Mouse (Mus musculus) midbrain, embryonic 14.5 days (tissue): ENCODE data around the gene Sigirr. TPM values are rescaled to one million over a fixed set of nuclear protein-coding genes. Genes with fewer than 3 reads are reported as not detected.

Experiments used
- ATAC-seq: fragments of 200-750 bp; cut with Nextera tagmentation; 2 replicates; pipeline ENCODE4 v1.8.0; 2017; ENCODE audit warnings: moderate number of reproducible peaks, moderate library complexity; ENCODE audit not compliant: low FRiP score, low TSS enrichment
- DNase-seq: peaks from one replicate; pipeline ENCODE4 v3.0.0-alpha.2; 2015
- H3K27ac ChIP-seq: fragments of 300-500 bp; sonication (generic); replicated peaks from 2 replicates; pipeline ENCODE4 v1.5.1; 2014; ENCODE audit warnings: mild to moderate bottlenecking, low read depth, low read length, moderate library complexity
- H3K27me3 ChIP-seq: fragments of 300-500 bp; sonication (generic); 2 replicates; pipeline ENCODE4 v1.6.1; 2014; ENCODE audit warnings: low read length, control low read depth, mixed read lengths; ENCODE audit not compliant: control insufficient read depth, insufficient read depth
- H3K36me3 ChIP-seq: fragments of 300-500 bp; sonication (generic); 2 replicates; pipeline ENCODE4 v1.6.1; 2014; ENCODE audit warnings: low read length, control low read depth; ENCODE audit not compliant: control insufficient read depth, insufficient read depth
- H3K4me1 ChIP-seq: fragments of 300-500 bp; sonication (generic); 2 replicates; pipeline ENCODE4 v1.6.1; 2014; ENCODE audit warnings: mild to moderate bottlenecking, antibody characterized with exemption, low read length, control low read depth; ENCODE audit not compliant: control insufficient read depth, insufficient read depth
- H3K4me2 ChIP-seq: fragments of 300-500 bp; sonication (generic); 2 replicates; pipeline ENCODE4 v1.6.1; 2014; ENCODE audit warnings: mild to moderate bottlenecking, low read length, moderate library complexity
- H3K4me3 ChIP-seq: fragments of 300-500 bp; sonication (generic); replicated peaks from 2 replicates; pipeline ENCODE4 v1.5.1; 2014; ENCODE audit warnings: low read depth, low read length
- H3K9ac ChIP-seq: fragments of 300-500 bp; sonication (generic); replicated peaks from 2 replicates; pipeline ENCODE4 v1.6.1; 2014; ENCODE audit warnings: mild to moderate bottlenecking, low read length, moderate library complexity
- H3K9me3 ChIP-seq: fragments of 300-500 bp; sonication (generic); 2 replicates; pipeline ENCODE4 v1.6.1; 2016; ENCODE audit warnings: low read length, control low read depth, mixed read lengths; ENCODE audit not compliant: control insufficient read depth
- WGBS: fragments of 180-500 bp; shearing (Covaris S2); extraction: QIAGEN DNeasy Blood & Tissue Kit; methylation state at CpG from one replicate; pipeline ENCODE4 v1.1.7; 2014; 5-methylcytosine and 5-hydroxymethylcytosine counted together
- polyA plus RNA-seq: library from polyadenylated mRNA; unstranded; fragments of >200 nt; fragmentation: Nextera tagmentation; extraction: Ambion mirVana; gene quantifications from 2 replicates; pipeline ENCODE4 v1.2.1, GENCODE M21; 2014

Gene Sigirr
- polyA plus RNA-seq, 1 experiment from 2014 or later: 2.1 TPM

DNA sequence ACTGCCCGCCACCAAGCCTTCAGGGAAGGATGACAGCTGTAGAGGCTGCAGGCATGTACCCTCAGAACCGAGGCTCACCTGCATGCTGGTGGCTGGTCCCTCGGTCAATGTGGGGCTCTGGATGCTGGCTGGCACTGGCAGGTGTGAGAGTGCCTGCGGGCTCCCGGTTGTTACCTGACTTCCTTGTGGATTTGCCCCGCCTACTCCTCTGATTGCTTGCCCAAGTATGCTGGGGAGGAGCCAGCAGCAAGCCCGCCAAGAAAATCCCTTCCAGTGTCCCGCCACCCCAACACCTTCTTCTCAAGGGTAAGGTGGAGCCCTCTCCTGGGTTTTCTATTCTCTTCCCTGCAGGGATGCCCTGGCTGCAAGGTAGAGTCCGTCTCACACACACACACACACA, 17.3 kb upstream of the Sigirr start, which contains the start of gene Ano9:
Gene Ano9, minus strand, starts transcription at position 171 of the 400 bp plus-strand sequence.
- no peaks in the 10 kb centered on the region for H3K9me3 ChIP-seq
- no peak within 1 kb of the TSS for H3K4me3 ChIP-seq
- H3K9ac ChIP-seq: no peak within 1 kb of the TSS
- no peaks in the 10 kb centered on the region for H3K27me3 ChIP-seq
- no peak for DNase-seq
- H3K4me2 ChIP-seq: no peak within 1 kb of the TSS
- no peak within 1 kb of the TSS for H3K27ac ChIP-seq
- no peaks in the 10 kb centered on the region for H3K4me1 ChIP-seq
- 16% methylated on average over 9 of the region's 9 CpGs for WGBS
- ATAC-seq: no peak
- H3K36me3 ChIP-seq: no peaks in the 10 kb centered on the region

DNA sequence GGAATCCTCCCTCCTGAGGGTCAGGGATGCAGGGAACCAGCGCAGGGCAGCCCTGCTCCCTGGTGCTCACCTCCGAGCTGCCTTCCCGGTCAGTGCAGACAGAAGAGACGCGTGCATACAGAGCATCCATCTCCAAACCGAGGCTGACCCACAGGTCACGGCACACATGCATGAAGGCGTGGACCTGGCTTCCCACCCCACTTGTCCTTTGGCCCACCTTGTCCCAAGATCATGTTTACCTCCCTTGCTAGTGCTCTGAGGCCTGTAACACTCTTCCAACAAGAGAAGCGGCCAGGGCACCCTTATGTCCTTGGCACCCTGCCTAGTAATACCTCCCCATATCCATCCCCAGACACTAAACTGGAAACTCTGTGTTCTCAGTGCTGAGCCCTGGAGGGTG, 15.5 kb upstream of the Sigirr start:
- DNase-seq: no peak

GRCm38 (mm10) chr7:141103161-141103560, 2.8 kb upstream of the Sigirr start:
- H3K9ac ChIP-seq: no peak overlapping the region
- H3K4me2 ChIP-seq: no peak overlapping the region
- H3K36me3 ChIP-seq: no peaks in the 10 kb centered on the region
- WGBS: 65% methylated on average over 3 of the region's 3 CpGs
- no peaks in the 10 kb centered on the region for H3K4me1 ChIP-seq
- no peak overlapping the region for H3K27ac ChIP-seq
- H3K27me3 ChIP-seq: peaks cover 27% of the 10 kb centered on the region
- ATAC-seq: no peak
- H3K9me3 ChIP-seq: no peaks in the 10 kb centered on the region
- H3K4me3 ChIP-seq: no peak overlapping the region
- DNase-seq: no peak

More for the DNA sequence above, 15.5 kb upstream of the Sigirr start:
- Histone ChIP-seq H3K4me3 (no peak overlapping the region), H3K4me2 (no peak overlapping the region), H3K9me3 (no peaks in the 10 kb centered on the region), H3K27me3 (no peaks in the 10 kb centered on the region), H3K9ac (no peak overlapping the region), H3K27ac (no peak overlapping the region), H3K4me1 (no peaks in the 10 kb centered on the region), H3K36me3 (no peaks in the 10 kb centered on the region)
- ATAC-seq: no peak
- 88% methylated on average over 9 of the region's 9 CpGs for WGBS

DNA sequence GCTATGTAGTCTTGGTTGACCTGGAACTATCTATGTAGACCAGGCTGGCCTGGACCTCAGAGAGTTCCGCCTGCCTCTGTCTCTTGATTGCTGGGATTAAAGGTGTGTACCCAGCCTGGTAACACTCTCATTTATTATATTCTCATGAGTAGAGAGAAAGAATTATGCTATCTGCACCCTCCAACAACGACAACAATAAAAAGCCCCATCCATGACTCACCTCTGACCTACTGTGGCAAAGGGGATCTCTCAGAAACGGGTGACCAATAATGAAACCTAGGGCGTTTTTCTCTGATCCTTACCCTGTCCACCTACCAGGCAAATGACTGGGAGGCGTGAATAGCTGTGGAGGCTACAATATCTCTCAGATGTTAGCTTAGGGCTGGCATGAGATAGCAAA, 3.2 kb downstream of the Sigirr start:
- no peak overlapping the region for H3K9ac ChIP-seq
- 76% methylated on average over 5 of the region's 5 CpGs for WGBS
- peaks cover 32% of the 10 kb centered on the region for H3K27me3 ChIP-seq
- no peaks in the 10 kb centered on the region for H3K36me3 ChIP-seq
- H3K27ac ChIP-seq: no peak overlapping the region
- no peak overlapping the region for H3K4me2 ChIP-seq
- H3K4me1 ChIP-seq: 0 out of 2 replicates have a peak, but pooled peaks cover 5% of the 10 kb centered on the region
- no peak for ATAC-seq
- no peaks in the 10 kb centered on the region for H3K9me3 ChIP-seq
- DNase-seq: no peak
- no peak overlapping the region for H3K4me3 ChIP-seq

DNA sequence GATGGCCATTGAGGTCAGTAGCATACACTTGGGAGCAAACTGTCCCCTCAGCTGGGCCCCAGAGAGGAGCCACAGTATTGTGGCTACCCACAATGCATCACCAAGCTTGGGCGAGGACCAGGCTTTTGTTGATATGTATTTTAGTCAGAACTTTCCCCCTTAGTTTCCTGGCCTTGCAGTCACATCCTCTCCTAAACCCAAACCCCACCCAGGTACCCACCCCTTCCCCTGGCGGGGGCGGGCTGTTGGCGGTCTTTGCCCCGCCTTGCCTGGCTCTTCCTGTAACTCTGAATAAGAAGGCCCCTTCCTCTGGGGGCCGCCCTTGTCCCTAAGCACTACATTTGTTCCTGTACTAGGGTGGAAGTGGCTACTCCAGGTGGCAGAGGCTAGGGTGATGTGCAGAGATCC, 3.7 kb downstream of the Sigirr start:
- Histone ChIP-seq H3K27me3 (peaks cover 32% of the 10 kb centered on the region), H3K4me1 (0 out of 2 replicates have a peak, but pooled peaks cover 5% of the 10 kb centered on the region), H3K36me3 (no peaks in the 10 kb centered on the region), H3K9ac (no peak overlapping the region), H3K4me2 (no peak overlapping the region), H3K4me3 (no peak overlapping the region), H3K27ac (no peak overlapping the region), H3K9me3 (no peaks in the 10 kb centered on the region)
- DNase-seq (no peak), ATAC-seq (no peak)
- WGBS: 46% methylated on average over 6 of the region's 6 CpGs

DNA sequence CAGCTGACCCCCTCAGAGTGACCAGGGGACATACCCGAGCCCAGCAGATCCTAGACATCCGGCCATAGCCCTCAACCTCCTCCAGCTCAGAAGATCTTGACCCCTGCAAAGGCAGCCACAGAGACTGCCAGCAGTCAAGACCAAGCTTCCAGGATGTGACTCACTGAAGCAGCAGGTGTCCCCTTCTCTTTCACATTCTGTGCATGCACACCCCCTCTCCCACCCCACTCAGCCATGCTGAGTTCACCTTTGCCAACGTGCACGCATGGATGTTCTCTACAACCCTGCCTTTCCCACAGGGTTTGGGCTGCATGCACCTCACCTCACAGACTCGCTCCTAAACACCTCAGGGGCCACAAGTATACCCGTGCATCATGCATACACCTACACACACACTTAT, 4.4 kb downstream of the Sigirr start:
- Histone ChIP-seq H3K4me3 (no peak overlapping the region), H3K9ac (no peak overlapping the region), H3K27ac (no peak overlapping the region), H3K4me1 (0 out of 2 replicates have a peak, but pooled peaks cover 5% of the 10 kb centered on the region), H3K27me3 (peaks cover 27% of the 10 kb centered on the region), H3K36me3 (no peaks in the 10 kb centered on the region), H3K4me2 (no peak overlapping the region), H3K9me3 (no peaks in the 10 kb centered on the region)
- ATAC-seq (no peak), DNase-seq (no peak)
- 82% methylated on average over 6 of the region's 6 CpGs for WGBS

- WGBS: 65% methylated on average over 15 of the region's 15 CpGs
- H3K4me3 ChIP-seq: no peak overlapping the region
- DNase-seq (no peak), ATAC-seq (no peak)
- no peaks in the 10 kb centered on the region for H3K9me3 ChIP-seq
- no peak overlapping the region for H3K9ac ChIP-seq
- no peaks in the 10 kb centered on the region for H3K36me3 ChIP-seq
- H3K27ac ChIP-seq: no peak overlapping the region
- H3K4me2 ChIP-seq: no peak overlapping the region
- peaks cover 13% of the 10 kb centered on the region for H3K27me3 ChIP-seq
- H3K4me1 ChIP-seq: 0 out of 2 replicates have a peak, but pooled peaks cover 5% of the 10 kb centered on the region
These were observed 5.7 kb downstream of the Sigirr start for GRCm38 (mm10) chr7:141094487-141095205.

GRCm38 (mm10) chr7:141093950-141094349, 6.4 kb downstream of the Sigirr start:
- H3K4me2 ChIP-seq: no peak overlapping the region
- H3K27me3 ChIP-seq: 0 out of 2 replicates have a peak, but pooled peaks cover 7% of the 10 kb centered on the region
- no peaks in the 10 kb centered on the region for H3K36me3 ChIP-seq
- 0 out of 2 replicates have a peak, but pooled peaks cover 5% of the 10 kb centered on the region for H3K4me1 ChIP-seq
- DNase-seq (no peak), ATAC-seq (no peak)
- H3K27ac ChIP-seq: no peak overlapping the region
- no peak overlapping the region for H3K9ac ChIP-seq
- H3K9me3 ChIP-seq: no peaks in the 10 kb centered on the region
- no peak overlapping the region for H3K4me3 ChIP-seq
- WGBS: 85% methylated on average over 6 of the region's 6 CpGs
